Mouse (Mus musculus) neural tube, embryonic 15.5 days (tissue): Measurements from ENCODE around the gene R3hcc1l. TPM values are rescaled to one million over a fixed set of nuclear protein-coding genes. Genes with fewer than 3 reads are reported as not detected.

Experiments used
- ATAC-seq: fragments of 200-750 bp; cut with Nextera tagmentation; 2 replicates; pipeline ENCODE4 v1.8.0; 2017; ENCODE audit warnings: mild to moderate bottlenecking, moderate TSS enrichment, moderate library complexity; ENCODE audit not compliant: low FRiP score
- H3K27ac ChIP-seq: fragments of 300-500 bp; sonication (generic); replicated peaks from 2 replicates; pipeline ENCODE4 v1.5.1; 2015; ENCODE audit warnings: mild to moderate bottlenecking, inconsistent platforms
- H3K27me3 ChIP-seq: fragments of 300-500 bp; sonication (generic); replicated peaks from 2 replicates; pipeline ENCODE4 v1.6.1; 2015; ENCODE audit warnings: inconsistent platforms
- H3K36me3 ChIP-seq: fragments of 300-500 bp; sonication (generic); 2 replicates; pipeline ENCODE4 v1.6.1; 2015; ENCODE audit warnings: inconsistent platforms
- H3K4me1 ChIP-seq: fragments of 300-500 bp; sonication (generic); 2 replicates; pipeline ENCODE4 v1.6.1; 2015; ENCODE audit warnings: inconsistent platforms
- H3K4me2 ChIP-seq: fragments of 300-500 bp; sonication (generic); 2 replicates; pipeline ENCODE4 v1.6.1; 2015; ENCODE audit warnings: inconsistent platforms, mild to moderate bottlenecking, moderate library complexity
- H3K4me3 ChIP-seq: fragments of 300-500 bp; sonication (generic); replicated peaks from 2 replicates; pipeline ENCODE4 v1.5.1; 2015; ENCODE audit warnings: mild to moderate bottlenecking, inconsistent platforms
- H3K9ac ChIP-seq: fragments of 300-500 bp; sonication (generic); replicated peaks from 2 replicates; pipeline ENCODE4 v1.6.1; 2015; ENCODE audit warnings: mild to moderate bottlenecking, inconsistent platforms
- H3K9me3 ChIP-seq: fragments of 300-500 bp; sonication (generic); replicated peaks from 2 replicates; pipeline ENCODE4 v1.6.1; 2016; ENCODE audit warnings: inconsistent platforms
- WGBS: fragments of 180-500 bp; shearing (Covaris S2); methylation state at CpG from one replicate; pipeline ENCODE4 v1.1.7; 2015; ENCODE audit warnings: mixed read lengths; 5-methylcytosine and 5-hydroxymethylcytosine counted together
- polyA plus RNA-seq: library from polyadenylated mRNA; unstranded; fragments of >200 nt; fragmentation: Nextera tagmentation; extraction: Ambion mirVana; gene quantifications from 2 replicates; pipeline ENCODE4 v1.2.1, GENCODE M21; 2015

Gene R3hcc1l
- polyA plus RNA-seq, 1 experiment from 2014 or later, result 13.3 TPM

DNA sequence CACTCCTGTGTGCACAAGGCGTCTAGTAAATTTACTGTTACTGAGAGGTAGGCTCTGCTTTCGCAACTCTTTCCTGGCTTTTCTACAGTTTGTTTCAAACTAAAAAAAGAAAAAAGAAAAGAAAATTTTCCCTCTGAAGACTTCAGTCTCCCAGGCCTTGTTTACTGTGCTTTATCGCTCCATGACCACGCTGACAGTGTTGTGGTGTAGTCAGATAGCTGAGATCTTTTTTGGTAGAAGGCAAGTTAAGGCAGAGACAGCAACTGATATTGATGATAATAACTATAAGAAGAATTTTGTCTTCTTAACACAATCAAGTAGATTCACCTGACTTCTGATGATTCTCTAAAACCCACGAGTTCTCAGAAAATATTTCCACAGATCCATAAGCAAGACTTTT lies 65.1 kb downstream of the R3hcc1l start:
- WGBS, result 96% methylated on average over 5 of the region's 5 CpGs
- H3K9ac ChIP-seq, result no peak overlapping the region
- peaks cover 7% of the 10 kb centered on the region; the same call in 1 of the 2 replicates for H3K36me3 ChIP-seq
- no peaks in the 10 kb centered on the region for H3K9me3 ChIP-seq
- no peak overlapping the region for H3K27ac ChIP-seq
- H3K27me3 ChIP-seq, result no peaks in the 10 kb centered on the region
- H3K4me2 ChIP-seq, result no peak overlapping the region
- H3K4me1 ChIP-seq, result no peaks in the 10 kb centered on the region
- H3K4me3 ChIP-seq, result no peak overlapping the region
- no peak for ATAC-seq

DNA sequence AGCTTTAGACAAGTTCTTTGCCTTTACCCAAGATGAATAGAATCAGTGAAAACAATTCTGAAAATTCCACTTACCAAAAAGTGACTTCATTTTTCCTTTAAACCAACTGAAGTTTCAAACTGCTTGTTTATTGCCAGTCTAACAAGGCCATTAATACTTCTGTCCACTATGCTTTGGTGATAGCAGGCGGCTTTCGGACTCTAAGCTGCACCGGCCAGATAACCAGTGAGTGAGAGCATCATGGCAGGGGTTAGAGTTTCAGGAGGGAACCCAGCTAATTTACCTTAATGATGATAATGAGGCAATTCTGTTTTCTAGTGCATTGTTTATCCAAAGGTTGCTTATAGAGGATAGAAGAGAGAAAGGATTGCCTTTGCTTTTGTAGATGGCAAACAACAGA lies 65.6 kb downstream of the R3hcc1l start:
- Histone ChIP-seq H3K27ac (no peak overlapping the region), H3K9ac (no peak overlapping the region), H3K36me3 (peaks cover 7% of the 10 kb centered on the region; the same call in 1 of the 2 replicates), H3K4me3 (no peak overlapping the region), H3K4me1 (no peaks in the 10 kb centered on the region), H3K27me3 (no peaks in the 10 kb centered on the region), H3K9me3 (no peaks in the 10 kb centered on the region), H3K4me2 (no peak overlapping the region)
- 85% methylated on average over 3 of the region's 3 CpGs for WGBS
- ATAC-seq, result no peak

DNA sequence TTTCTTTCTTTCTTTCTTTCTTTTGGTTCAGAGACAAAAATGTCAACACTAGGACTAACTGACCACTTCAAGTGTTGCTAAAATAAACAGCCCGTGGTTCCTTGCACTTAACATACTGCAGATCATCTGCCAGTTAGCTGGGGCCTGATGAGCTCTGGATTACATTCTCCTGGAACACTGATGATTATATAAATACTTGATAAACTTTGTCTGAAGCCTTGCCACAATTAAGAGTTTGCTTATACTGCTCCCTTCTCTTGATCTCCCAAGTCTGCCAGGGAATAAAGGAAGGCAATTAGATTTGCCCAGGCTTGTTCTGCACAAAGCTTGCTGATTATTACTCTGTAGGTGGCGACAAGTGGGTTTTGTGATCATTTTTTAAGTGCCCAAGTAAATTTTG lies 69.1 kb downstream of the R3hcc1l start:
- Histone ChIP-seq H3K27me3 (no peaks in the 10 kb centered on the region), H3K36me3 (peaks cover 7% of the 10 kb centered on the region; the same call in 1 of the 2 replicates), H3K4me2 (no peak overlapping the region), H3K9me3 (no peaks in the 10 kb centered on the region), H3K4me1 (no peaks in the 10 kb centered on the region), H3K9ac (no peak overlapping the region), H3K27ac (no peak overlapping the region), H3K4me3 (no peak overlapping the region)
- ATAC-seq, result no peak
- 78% methylated on average over 2 of the region's 2 CpGs for WGBS

DNA sequence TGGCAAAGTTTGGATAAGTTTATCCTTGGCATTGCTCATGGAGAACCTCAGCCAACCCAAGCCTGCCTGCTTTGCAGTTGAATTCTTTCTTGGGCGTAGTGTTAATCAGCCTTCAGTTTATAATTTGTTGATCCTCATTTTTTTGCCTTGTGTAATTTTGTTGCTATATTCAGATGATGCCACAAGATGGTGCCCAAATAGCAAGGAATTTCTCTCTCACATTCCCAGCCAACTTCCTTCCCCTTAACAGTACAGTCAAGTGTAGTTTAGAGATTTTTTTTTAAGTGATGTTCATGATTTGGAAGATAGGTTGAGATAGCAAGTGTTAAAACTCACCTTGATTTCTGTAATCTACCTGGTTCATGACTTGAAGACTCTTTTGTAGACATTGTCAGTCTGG lies 70.7 kb downstream of the R3hcc1l start:
- no peak for ATAC-seq
- Histone ChIP-seq H3K9ac (no peak overlapping the region), H3K4me3 (no peak overlapping the region), H3K36me3 (no peaks in the 10 kb centered on the region), H3K4me1 (no peaks in the 10 kb centered on the region), H3K9me3 (no peaks in the 10 kb centered on the region), H3K27me3 (no peaks in the 10 kb centered on the region), H3K27ac (no peak overlapping the region), H3K4me2 (no peak overlapping the region)
- WGBS, result 82% methylated on average over 1 of the region's 1 CpGs

DNA sequence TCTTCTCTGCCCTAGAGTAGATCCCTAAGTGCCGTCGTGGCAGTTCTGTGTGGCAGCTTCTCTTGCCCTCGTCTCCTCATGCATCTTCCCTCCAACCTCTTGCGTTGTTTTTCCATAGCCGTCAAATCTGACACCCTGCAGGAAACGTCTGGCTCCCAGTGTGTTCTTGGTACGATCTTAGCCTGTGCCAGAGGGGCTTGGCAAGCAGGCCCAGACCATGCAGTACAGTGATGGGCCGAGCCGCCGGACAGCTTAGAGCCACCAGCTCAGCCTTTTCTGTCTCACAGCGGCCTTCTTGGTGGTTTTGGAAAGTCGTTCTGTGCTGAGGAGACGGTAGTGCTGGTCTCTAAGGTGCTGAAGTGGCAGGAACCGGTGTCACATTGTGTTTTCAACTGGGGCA lies 73.0 kb downstream of the R3hcc1l start:
- WGBS, result 57% methylated on average over 14 of the region's 14 CpGs
- ATAC-seq, result no peak

DNA sequence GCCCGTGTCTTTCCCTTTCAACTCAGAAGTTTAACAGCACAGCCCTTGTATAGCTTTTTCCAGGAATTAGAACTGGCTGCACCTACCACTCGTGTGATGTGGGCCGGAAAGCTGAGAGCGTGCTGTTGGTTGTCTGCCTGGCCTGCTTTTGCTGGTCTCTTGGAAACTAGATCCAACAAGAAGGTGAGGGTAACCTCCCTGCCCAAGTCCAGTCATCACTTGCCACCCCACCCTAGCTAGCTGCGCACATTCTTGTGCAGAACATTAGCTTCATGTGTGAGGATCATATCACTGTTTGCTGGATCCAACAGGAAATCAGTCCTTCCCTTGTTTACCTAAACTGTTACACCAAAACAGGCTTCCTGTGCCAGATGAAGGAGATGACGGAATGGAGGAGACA lies 74.9 kb downstream of the R3hcc1l start:
- no peak overlapping the region for H3K4me3 ChIP-seq
- H3K4me1 ChIP-seq, result no peaks in the 10 kb centered on the region
- H3K4me2 ChIP-seq, result no peak overlapping the region
- H3K27me3 ChIP-seq, result no peaks in the 10 kb centered on the region
- 89% methylated on average over 6 of the region's 6 CpGs for WGBS
- H3K36me3 ChIP-seq, result no peaks in the 10 kb centered on the region; the same call in 1 of the 2 replicates
- H3K9ac ChIP-seq, result no peak overlapping the region
- H3K9me3 ChIP-seq, result no peaks in the 10 kb centered on the region
- ATAC-seq, result no peak
- H3K27ac ChIP-seq, result no peak overlapping the region

More for the DNA sequence above, 73.0 kb downstream of the R3hcc1l start:
- Histone ChIP-seq H3K27ac (no peak overlapping the region), H3K4me3 (no peak overlapping the region), H3K4me2 (no peak overlapping the region), H3K4me1 (no peaks in the 10 kb centered on the region), H3K9ac (no peak overlapping the region), H3K9me3 (no peaks in the 10 kb centered on the region), H3K27me3 (no peaks in the 10 kb centered on the region), H3K36me3 (no peaks in the 10 kb centered on the region; the same call in 1 of the 2 replicates)

DNA sequence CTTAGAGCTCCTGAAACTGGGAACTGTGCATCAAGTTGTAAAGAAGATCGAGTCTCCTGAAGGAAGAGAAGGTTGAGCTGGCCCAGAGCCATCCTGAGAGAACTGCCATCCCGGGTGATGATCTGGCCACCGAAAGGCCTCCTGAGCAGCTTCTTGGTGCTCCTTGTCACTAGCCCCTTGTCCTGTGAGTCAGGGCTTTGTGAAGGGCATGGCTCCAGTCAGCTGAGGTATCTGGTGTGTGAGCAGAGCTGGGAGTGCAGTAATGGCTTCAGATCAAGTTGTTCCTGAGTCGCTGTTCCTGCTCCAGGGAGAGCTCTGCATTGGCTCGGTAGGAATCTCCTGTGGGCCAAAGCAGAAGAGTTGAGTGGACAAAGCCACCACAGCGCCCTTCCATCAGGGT lies 76.5 kb downstream of the R3hcc1l start:
- no peaks in the 10 kb centered on the region; the same call in 1 of the 2 replicates for H3K4me1 ChIP-seq
- no peaks in the 10 kb centered on the region; the same call in 1 of the 2 replicates for H3K36me3 ChIP-seq
- no peak for ATAC-seq
- no peak overlapping the region for H3K9ac ChIP-seq
- 98% methylated on average over 6 of the region's 6 CpGs for WGBS
- H3K9me3 ChIP-seq, result no peaks in the 10 kb centered on the region
- H3K27ac ChIP-seq, result no peak overlapping the region
- no peak overlapping the region for H3K4me2 ChIP-seq
- no peaks in the 10 kb centered on the region for H3K27me3 ChIP-seq
- H3K4me3 ChIP-seq, result no peak overlapping the region

DNA sequence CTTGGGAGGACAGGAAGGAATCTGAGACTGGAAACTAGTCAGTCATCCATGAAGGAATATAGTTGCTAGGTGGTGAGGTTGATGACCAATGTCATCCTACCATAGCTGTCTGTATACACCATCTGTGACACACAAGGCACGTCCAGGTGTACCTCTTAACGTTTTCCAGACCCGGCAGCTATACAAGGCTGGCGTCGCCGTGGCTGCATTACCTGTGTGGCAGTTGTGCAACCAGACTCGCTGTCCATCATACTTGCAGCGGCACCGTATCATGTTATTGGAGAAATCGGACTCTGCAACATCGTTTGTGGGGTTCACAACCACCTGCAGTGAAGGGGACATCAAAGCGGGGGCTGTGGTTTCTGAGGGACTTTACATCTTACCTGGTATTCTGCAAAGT lies 78.7 kb downstream of the R3hcc1l start:
- H3K27me3 ChIP-seq, result no peaks in the 10 kb centered on the region
- no peak overlapping the region for H3K4me3 ChIP-seq
- H3K27ac ChIP-seq, result no peak overlapping the region
- no peaks in the 10 kb centered on the region; the same call in 1 of the 2 replicates for H3K36me3 ChIP-seq
- H3K9ac ChIP-seq, result no peak overlapping the region
- no peak overlapping the region for H3K4me2 ChIP-seq
- ATAC-seq, result no peak
- H3K9me3 ChIP-seq, result no peaks in the 10 kb centered on the region
- WGBS, result 96% methylated on average over 12 of the region's 12 CpGs
- peaks cover 5% of the 10 kb centered on the region for H3K4me1 ChIP-seq

DNA sequence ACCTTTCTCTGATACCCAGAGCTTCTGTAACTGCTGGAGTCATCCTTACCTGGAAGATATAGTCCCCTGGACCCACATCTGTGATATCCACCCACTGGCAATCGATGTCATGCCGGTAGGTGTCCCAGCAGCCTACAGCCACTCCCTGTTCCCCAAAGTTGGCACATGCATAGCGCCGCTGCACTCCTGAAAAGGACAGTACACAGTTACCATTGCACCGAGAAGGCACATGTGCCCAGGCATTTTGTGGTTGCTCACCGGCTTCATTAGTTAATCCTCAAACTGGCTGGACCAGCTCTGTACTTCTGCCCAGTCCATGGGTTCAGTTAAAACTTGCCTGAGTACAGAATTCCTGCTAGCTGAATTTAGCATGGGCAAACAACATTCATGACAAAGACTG lies 79.3 kb downstream of the R3hcc1l start:
- WGBS, result 95% methylated on average over 6 of the region's 6 CpGs
- no peak for ATAC-seq
- no peak overlapping the region for H3K27ac ChIP-seq
- no peaks in the 10 kb centered on the region for H3K9me3 ChIP-seq
- no peaks in the 10 kb centered on the region for H3K27me3 ChIP-seq
- peaks cover 5% of the 10 kb centered on the region for H3K4me1 ChIP-seq
- H3K9ac ChIP-seq, result no peak overlapping the region
- H3K4me2 ChIP-seq, result no peak overlapping the region
- H3K4me3 ChIP-seq, result no peak overlapping the region
- H3K36me3 ChIP-seq, result no peaks in the 10 kb centered on the region; the same call in 1 of the 2 replicates

DNA sequence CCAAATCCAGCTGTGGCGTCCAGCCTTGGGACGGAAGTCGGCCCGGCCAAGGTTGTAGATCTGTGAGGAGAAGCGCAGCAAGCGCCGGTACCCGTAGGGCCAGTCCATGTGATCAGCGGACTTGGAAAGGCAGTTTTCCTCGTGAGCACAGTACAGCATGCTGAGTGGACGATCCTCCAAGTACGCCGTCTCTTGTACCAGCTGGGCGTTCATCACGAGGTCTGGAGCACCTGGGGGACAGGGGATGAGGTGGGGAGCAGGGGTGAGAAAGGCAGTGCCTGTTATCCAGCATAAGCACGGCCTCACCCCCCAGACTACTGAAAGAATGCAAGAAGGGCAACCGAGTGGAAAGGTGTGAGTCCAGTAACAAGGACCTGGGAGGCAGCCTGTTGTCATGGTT lies 81.3 kb downstream of the R3hcc1l start:
- Histone ChIP-seq H3K27me3 (no peaks in the 10 kb centered on the region), H3K9me3 (no peaks in the 10 kb centered on the region), H3K4me1 (peaks cover 5% of the 10 kb centered on the region), H3K4me2 (no peak overlapping the region), H3K36me3 (no peaks in the 10 kb centered on the region; the same call in 1 of the 2 replicates), H3K4me3 (no peak overlapping the region), H3K9ac (no peak overlapping the region), H3K27ac (no peak overlapping the region)
- WGBS, result 88% methylated on average over 17 of the region's 17 CpGs
- no peak for ATAC-seq

DNA sequence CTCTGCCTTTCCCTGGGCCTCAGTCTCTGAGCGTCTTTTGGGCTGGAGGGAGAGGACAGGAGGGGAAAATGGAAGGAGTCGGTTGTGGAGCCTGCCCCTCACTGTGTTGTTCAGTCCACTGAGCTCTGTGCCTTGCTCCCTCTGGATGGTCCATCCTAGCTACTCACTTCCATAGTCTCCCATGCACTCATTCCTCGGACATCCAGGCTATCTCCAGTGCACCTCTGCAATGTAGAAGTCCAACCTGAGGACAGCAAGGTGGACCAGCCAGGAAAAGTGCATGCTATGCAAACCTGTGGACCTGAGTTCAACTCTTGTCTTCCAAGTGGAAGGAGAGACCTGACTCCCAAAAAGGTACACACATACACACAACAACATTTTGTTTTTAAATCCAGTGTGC lies 82.0 kb downstream of the R3hcc1l start:
- 68% methylated on average over 3 of the region's 3 CpGs for WGBS

DNA sequence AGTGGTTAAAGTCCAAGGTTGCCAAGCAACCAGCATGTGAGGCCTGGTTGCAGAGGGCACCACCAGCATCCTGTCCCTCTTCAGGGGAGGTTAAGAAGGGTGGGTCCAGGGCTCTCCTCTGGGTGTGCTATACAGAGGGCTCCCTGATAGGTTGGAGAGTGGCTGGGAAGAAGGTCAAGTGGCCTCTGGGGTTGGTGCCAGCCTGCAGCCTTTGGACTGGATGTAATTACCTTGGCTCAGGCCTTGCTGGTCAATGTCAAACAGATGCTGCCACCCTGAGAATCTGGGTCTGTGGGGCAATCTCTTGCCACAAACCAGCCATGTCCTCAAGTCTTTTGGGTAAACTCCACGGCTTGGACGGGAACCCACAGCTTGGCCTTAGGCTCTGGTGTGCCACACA lies 82.9 kb downstream of the R3hcc1l start:
- Histone ChIP-seq H3K36me3 (no peaks in the 10 kb centered on the region), H3K9me3 (no peaks in the 10 kb centered on the region), H3K4me2 (no peak overlapping the region), H3K9ac (no peak overlapping the region), H3K4me1 (peaks cover 5% of the 10 kb centered on the region), H3K27ac (no peak overlapping the region), H3K27me3 (no peaks in the 10 kb centered on the region), H3K4me3 (no peak overlapping the region)
- ATAC-seq, result no peak
- WGBS, result 80% methylated on average over 2 of the region's 2 CpGs

More for the DNA sequence above, 82.0 kb downstream of the R3hcc1l start:
- Histone ChIP-seq H3K4me1 (peaks cover 5% of the 10 kb centered on the region), H3K9ac (no peak overlapping the region), H3K4me3 (no peak overlapping the region), H3K9me3 (no peaks in the 10 kb centered on the region), H3K27me3 (no peaks in the 10 kb centered on the region), H3K4me2 (no peak overlapping the region), H3K36me3 (no peaks in the 10 kb centered on the region; the same call in 1 of the 2 replicates), H3K27ac (no peak overlapping the region)
- ATAC-seq, result no peak

DNA sequence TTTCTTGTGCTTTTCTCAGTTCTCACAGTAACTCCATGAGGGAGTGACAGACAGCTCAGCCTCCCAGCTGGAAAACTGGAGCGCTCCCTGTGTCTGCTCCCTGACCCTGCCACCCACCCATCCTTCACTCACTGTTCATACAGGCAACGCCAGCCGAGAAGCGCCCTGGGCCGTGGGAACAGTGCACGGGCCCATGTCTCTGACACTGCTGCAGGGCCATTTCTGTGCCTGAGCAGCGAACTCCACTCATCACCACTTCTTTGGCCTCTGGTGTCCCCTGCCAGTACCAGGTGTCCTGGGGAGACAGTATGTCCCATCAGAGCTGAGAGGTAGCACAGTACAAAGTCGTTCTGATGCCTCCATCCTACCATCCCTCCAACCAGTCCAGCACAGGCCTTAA lies 83.5 kb downstream of the R3hcc1l start:
- H3K4me2 ChIP-seq, result no peak overlapping the region
- H3K4me1 ChIP-seq, result peaks cover 5% of the 10 kb centered on the region
- no peak overlapping the region for H3K4me3 ChIP-seq
- WGBS, result 77% methylated on average over 8 of the region's 8 CpGs
- no peak for ATAC-seq
- H3K9me3 ChIP-seq, result no peaks in the 10 kb centered on the region
- H3K27me3 ChIP-seq, result no peaks in the 10 kb centered on the region
- H3K9ac ChIP-seq, result no peak overlapping the region
- no peak overlapping the region for H3K27ac ChIP-seq
- H3K36me3 ChIP-seq, result no peaks in the 10 kb centered on the region
